Mouse (Mus musculus): ENCODE measurements around the gene Eps15l1. TPM values are rescaled to one million over a fixed set of nuclear protein-coding genes. Genes with fewer than 3 reads are reported as not detected.

Eps15l1 gene
- polyA plus RNA-seq (2016; fragmentation: Nextera tagmentation; extraction: Ambion mirVana): 73.8 and 74.3 TPM in 2 replicates

DNA sequence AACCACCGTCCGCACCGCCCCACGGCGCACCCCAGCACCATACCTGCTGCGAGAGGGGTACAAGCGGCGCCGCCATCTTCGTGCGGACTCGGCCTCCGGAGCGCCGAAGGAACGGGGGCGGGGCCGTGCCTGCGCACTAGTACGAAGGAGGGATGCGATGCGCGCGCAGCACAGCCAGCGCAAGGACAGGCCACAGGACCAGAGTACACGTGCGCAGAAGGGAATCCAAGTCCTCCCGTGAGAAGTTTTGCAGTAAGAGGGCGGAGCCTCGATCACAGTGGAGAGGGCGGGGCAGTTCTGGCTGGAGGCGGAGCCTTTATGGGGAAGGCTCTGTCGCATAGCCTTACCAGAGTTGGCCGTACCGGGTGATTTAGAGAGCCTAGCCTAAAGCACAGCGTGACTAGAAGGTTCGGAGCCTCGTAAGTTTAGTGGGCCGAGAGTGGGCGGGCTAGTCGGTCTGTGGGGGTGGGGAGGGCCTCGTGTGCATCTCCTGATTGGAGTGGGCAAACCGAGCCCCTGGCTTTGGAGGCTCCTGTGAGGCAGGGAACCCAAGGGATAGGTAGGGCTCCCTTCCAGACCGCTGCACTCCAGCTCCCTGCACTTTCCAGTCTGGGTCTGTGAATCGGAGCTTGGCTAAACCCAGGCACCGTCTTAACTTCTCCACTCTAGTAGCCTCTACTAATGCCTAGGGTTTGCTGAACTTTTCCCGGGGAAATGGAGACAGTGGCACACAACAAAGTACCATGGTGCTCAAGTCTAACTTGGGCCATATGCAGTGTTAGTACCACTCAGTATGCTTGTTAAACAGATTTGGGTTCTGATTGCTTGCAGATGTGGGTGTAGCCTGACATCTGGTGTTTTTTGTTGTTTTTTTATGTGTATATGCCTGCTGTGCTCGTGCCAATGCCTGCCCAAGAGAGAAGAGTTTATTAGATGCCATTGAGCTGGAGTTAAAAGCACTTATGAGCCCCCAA, at the start of gene Eps15l1:
Gene Eps15l1, minus strand, starts transcription at position 99 of the 974 bp plus-strand sequence.
- whole genome bisulfite sequencing: under 1% methylated on average over 48 of the region's 48 CpGs
- H3K4me3 ChIP-seq: peak within 1 kb of the TSS; percentile 93
- H3K27ac ChIP-seq: peak within 1 kb of the TSS; percentile 96
- H3K9me3 ChIP-seq: no peaks in the 10 kb centered on the region
- peak; percentile 99 for DNase-seq (ENCODE audit: low spot score)
- no peaks in the 10 kb centered on the region for H3K27me3 ChIP-seq (ENCODE audit: insufficient read depth, poor library complexity, severe bottlenecking)
- H3K4me1 ChIP-seq (replicated peaks): peaks cover 47% of the 10 kb centered on the region
- peaks cover 19% of the 10 kb centered on the region for H3K36me3 ChIP-seq

DNA sequence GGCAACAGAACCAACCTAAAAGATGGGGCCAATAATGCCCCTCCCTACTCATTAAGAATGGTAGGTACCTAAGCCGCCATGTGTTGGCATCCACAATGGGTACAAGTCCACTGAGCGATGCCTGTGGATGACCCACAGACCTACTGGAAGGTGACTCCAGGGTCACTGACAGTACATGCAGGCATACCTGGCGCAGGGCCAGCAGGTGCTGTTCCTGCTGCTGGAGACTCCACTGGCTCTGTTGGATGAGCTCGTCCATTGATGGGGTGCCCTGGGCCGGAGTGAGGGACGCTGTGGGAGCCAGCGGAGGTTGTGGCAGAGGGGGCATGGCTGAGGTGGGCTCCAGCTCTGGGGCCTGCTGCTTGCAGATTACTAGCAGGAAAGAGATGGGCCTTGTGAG, 49.4 kb upstream of the Eps15l1 start:
- Histone ChIP-seq H3K4me1 (replicated peaks) (peaks cover 14% of the 10 kb centered on the region), H3K27me3 (ENCODE audit: insufficient read depth, poor library complexity, severe bottlenecking) (no peaks in the 10 kb centered on the region), H3K4me3 (no peak overlapping the region), H3K9me3 (no peaks in the 10 kb centered on the region), H3K36me3 (peaks cover 79% of the 10 kb centered on the region), H3K27ac (no peak overlapping the region)
- WGBS: 95% methylated on average over 7 of the region's 7 CpGs
- no peak for DNase-seq (ENCODE audit: low spot score)

DNA sequence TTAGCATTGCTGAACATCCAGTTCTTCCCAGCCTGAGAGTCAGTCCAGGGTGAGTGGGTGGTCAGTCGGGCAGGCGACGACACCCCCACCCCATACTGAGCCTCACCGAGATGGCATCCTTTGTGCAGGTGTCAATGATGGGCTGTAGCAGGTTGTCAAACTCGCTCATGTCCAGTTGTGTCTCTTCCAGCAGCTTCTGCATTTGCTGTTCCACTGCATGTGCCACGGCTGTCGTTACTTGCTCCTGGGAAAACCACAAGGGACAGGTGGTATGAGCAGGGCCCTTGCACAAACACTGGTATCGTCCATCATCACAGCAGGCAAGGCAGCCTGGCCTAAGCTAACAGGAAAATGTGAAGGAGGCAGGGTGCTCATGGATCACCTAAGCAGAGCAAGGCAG, 48.7 kb upstream of the Eps15l1 start:
- peaks cover 13% of the 10 kb centered on the region for H3K4me1 ChIP-seq (replicated peaks)
- peaks cover 86% of the 10 kb centered on the region for H3K36me3 ChIP-seq
- DNase-seq (ENCODE audit: low spot score): no peak
- no peaks in the 10 kb centered on the region for H3K27me3 ChIP-seq (ENCODE audit: insufficient read depth, poor library complexity, severe bottlenecking)
- no peaks in the 10 kb centered on the region for H3K9me3 ChIP-seq
- no peak overlapping the region for H3K27ac ChIP-seq
- no peak overlapping the region for H3K4me3 ChIP-seq
- 90% methylated on average over 8 of the region's 8 CpGs for WGBS

DNA sequence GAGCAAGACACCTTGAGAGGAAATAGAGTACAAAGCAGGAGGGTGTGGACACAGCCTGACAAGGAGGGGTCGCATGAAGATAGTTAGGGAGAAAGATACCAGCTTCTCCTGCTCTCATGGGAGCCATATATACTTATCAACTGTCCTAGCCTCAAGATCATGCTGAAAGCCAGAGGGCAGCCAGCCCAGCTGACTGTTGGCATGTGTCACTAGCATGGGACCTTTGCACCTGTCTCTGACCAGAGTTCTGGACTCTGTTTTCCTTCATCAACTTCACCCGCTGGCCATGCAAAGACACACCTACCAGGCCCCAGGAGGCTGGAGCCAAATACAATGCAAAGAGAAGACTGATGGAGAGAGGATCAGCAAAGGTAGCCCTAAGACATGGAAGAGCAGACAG, 48.0 kb upstream of the Eps15l1 start:
- H3K27me3 ChIP-seq (ENCODE audit: insufficient read depth, poor library complexity, severe bottlenecking): no peaks in the 10 kb centered on the region
- no peaks in the 10 kb centered on the region for H3K9me3 ChIP-seq
- WGBS: 93% methylated on average over 2 of the region's 2 CpGs
- DNase-seq (ENCODE audit: low spot score): no peak
- peaks cover 93% of the 10 kb centered on the region for H3K36me3 ChIP-seq
- peaks cover 10% of the 10 kb centered on the region for H3K4me1 ChIP-seq (replicated peaks)
- no peak overlapping the region for H3K4me3 ChIP-seq
- no peak overlapping the region for H3K27ac ChIP-seq

DNA sequence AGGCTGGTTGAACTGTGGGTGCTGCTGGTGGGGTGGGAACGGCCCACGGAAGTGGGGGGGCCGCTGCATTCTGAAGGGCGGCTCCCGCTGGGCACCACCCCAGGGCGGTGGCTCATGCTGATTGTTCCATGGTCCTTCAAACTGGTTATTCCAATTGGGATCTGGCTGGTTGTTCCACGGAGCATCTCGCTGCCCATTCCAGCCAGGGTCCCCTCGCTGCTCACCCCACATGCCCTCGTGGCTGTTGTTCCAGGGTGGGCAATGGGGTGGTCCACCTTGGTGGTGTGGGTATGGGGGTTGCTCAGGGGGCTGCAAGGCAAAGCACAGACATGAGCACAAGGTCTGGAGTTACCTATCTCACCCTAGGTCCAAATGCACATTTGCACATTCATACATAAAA, 43.0 kb upstream of the Eps15l1 start:
- 97% methylated on average over 10 of the region's 10 CpGs for WGBS
- Histone ChIP-seq H3K4me1 (replicated peaks) (no peaks in the 10 kb centered on the region), H3K36me3 (peaks cover 100% of the 10 kb centered on the region), H3K27me3 (ENCODE audit: insufficient read depth, poor library complexity, severe bottlenecking) (no peaks in the 10 kb centered on the region), H3K9me3 (no peaks in the 10 kb centered on the region), H3K4me3 (no peak overlapping the region), H3K27ac (no peak overlapping the region)
- DNase-seq (ENCODE audit: low spot score): no peak

DNA sequence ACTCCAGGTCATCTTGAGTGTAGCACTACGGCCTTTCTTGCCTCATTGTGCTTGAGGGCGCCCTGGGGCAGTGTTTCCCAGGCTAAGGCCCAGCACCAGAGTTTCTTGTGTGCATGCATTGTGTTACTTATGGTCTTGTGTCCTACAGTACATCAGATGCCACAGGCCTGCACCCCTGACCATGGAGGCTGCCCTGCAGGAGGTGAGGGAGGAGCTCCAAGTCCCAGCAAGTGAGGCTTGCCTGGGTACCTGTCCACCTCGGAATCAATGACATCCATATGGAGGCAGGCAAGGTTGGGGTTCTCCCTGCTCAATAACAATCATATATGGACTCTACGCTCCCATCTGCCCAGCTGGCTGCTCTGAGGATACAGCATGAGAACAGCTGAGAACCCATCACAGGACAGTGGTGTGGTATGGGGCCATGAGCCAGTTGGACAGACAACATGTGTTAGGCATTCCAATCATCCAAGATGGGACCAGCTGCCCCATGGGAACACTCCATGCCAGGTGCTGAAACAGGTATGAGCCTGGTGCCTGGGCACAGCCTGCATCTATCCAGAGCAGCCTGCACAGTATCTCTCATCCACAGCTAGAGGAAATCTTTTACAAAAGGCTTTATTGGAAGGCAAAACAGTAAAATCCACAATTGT, 38.7 kb upstream of the Eps15l1 start:
- no peak overlapping the region for H3K4me3 ChIP-seq
- no peaks in the 10 kb centered on the region for H3K27me3 ChIP-seq (ENCODE audit: insufficient read depth, poor library complexity, severe bottlenecking)
- WGBS: 93% methylated on average over 4 of the region's 4 CpGs
- H3K27ac ChIP-seq: no peak overlapping the region
- H3K9me3 ChIP-seq: no peaks in the 10 kb centered on the region
- no peak for DNase-seq (ENCODE audit: low spot score)
- no peaks in the 10 kb centered on the region for H3K4me1 ChIP-seq (replicated peaks)
- peaks cover 87% of the 10 kb centered on the region for H3K36me3 ChIP-seq

DNA sequence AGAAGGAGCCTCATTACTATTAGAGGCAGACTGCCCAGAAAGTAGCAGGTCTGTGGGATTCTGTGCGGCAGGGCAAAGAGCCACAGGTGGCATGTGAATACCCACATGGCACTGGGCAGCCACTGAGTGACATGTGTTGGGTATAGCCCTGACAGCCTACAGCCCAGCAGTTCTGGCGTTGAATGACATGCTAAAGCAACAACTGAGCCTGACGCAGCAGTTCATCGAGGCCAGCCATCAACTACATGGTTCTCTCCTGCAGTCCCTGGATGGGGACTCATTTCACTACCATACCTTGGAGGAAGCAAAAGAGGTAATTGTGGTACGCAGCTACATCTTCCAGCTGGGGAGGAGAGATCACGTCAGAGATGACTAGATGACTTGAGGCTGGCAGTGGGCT, 37.2 kb upstream of the Eps15l1 start:
- Histone ChIP-seq H3K36me3 (peaks cover 87% of the 10 kb centered on the region), H3K27me3 (ENCODE audit: insufficient read depth, poor library complexity, severe bottlenecking) (no peaks in the 10 kb centered on the region)
- 88% methylated on average over 6 of the region's 6 CpGs for WGBS

DNA sequence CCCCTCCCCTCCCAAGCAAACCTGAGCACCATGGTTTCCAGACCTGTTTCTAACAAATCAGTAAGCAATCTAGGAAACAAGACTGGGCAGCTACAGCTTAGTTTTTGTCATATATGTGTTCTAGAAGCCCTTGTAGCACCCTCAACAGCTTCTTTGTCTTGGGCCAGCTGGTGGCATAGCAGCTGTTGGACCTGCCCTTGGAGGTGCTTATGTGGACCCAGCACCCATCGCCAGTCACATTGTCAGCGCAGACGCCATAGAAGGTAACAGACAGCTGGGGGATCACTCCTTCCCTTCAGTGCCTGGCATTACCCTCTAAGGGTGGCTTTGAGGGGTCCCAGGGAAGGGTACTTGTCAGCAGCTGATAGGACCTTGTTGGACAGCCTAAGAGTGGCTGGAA, 36.5 kb upstream of the Eps15l1 start:
- Histone ChIP-seq H3K27me3 (ENCODE audit: insufficient read depth, poor library complexity, severe bottlenecking) (no peaks in the 10 kb centered on the region), H3K4me3 (no peak overlapping the region), H3K27ac (no peak overlapping the region), H3K4me1 (replicated peaks) (no peaks in the 10 kb centered on the region), H3K36me3 (peaks cover 87% of the 10 kb centered on the region), H3K9me3 (peaks cover 6% of the 10 kb centered on the region; the same call in 1 of the 2 replicates)
- DNase-seq (ENCODE audit: low spot score): no peak
- 89% methylated on average over 3 of the region's 3 CpGs for WGBS

More for the DNA sequence above, 37.2 kb upstream of the Eps15l1 start:
- Histone ChIP-seq H3K9me3 (peaks cover 6% of the 10 kb centered on the region; the same call in 1 of the 2 replicates), H3K4me3 (no peak overlapping the region), H3K27ac (no peak overlapping the region), H3K4me1 (replicated peaks) (no peaks in the 10 kb centered on the region)
- no peak for DNase-seq (ENCODE audit: low spot score)

DNA sequence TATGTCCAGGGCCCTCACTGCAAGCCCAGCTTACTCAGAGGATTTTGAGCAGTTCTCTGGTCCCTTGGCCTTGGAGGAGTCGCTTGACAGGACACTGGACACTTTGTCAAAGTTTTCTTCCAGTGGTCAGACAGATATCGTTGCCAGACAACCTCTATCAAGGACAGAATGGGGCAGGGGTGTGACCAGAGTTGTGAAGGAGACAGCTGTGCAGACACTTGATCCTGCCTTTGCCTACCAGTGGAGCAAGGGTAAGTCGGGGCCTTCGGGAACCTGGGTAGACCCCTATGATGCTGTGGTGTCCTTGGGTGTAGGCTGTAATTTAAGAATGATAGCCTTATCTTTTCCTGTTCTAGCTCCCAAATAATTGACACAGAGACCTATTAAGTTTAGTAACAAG, 34.1 kb upstream of the Eps15l1 start:
- WGBS: 90% methylated on average over 4 of the region's 4 CpGs

DNA sequence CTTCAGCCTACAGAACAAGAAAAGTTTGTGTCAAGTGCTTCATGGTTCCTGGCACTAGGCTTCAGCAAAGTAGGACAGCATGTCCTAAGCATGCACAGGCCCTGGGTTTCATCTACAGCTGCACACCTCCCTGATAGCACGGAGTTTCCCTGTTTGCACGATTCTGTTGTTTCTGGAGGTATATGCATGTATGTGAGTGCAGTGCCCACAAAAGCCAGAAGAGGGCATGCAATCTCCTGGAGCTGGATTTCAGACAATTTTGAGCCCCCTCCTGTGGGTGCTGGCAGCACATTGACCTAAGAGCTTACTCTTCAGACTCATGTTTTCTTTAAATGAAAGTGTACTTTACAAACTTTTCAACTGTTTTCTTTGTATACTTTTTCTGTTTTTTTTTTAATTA, 32.6 kb upstream of the Eps15l1 start:
- no peak for DNase-seq (ENCODE audit: low spot score)
- no peaks in the 10 kb centered on the region for H3K27me3 ChIP-seq (ENCODE audit: insufficient read depth, poor library complexity, severe bottlenecking)
- H3K27ac ChIP-seq: no peak overlapping the region
- H3K36me3 ChIP-seq: peaks cover 84% of the 10 kb centered on the region
- H3K4me3 ChIP-seq: no peak overlapping the region
- H3K9me3 ChIP-seq: peaks cover 6% of the 10 kb centered on the region; the same call in 1 of the 2 replicates
- 95% methylated on average over 2 of the region's 2 CpGs for WGBS
- no peaks in the 10 kb centered on the region for H3K4me1 ChIP-seq (replicated peaks)

More for the DNA sequence above, 34.1 kb upstream of the Eps15l1 start:
- Histone ChIP-seq H3K4me1 (replicated peaks) (no peaks in the 10 kb centered on the region), H3K9me3 (peaks cover 6% of the 10 kb centered on the region; the same call in 1 of the 2 replicates), H3K27me3 (ENCODE audit: insufficient read depth, poor library complexity, severe bottlenecking) (no peaks in the 10 kb centered on the region), H3K36me3 (peaks cover 84% of the 10 kb centered on the region), H3K4me3 (no peak overlapping the region), H3K27ac (no peak overlapping the region)
- no peak for DNase-seq (ENCODE audit: low spot score)

DNA sequence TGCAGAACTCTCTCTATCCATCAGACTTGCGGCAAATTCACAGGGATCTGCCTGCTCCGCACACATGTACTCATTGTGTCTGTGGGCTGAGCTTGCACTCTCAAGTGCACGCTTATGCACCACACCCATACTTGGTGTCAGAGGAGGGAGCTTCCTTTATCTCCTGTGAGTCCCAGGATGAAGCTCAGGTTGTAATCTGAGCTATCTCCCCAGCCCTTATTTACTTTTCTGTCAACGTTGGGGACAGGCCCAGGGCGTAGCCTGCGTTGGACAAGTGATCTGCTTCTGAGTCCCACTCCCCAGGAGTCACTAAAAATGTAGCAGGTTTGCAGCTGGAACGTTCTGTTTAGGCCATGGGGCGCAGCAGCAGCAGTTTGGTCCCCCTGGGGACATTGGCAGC, 30.3 kb upstream of the Eps15l1 start:
- Histone ChIP-seq H3K27ac (no peak overlapping the region), H3K27me3 (ENCODE audit: insufficient read depth, poor library complexity, severe bottlenecking) (no peaks in the 10 kb centered on the region), H3K9me3 (peaks cover 6% of the 10 kb centered on the region; the same call in 1 of the 2 replicates), H3K36me3 (peaks cover 88% of the 10 kb centered on the region), H3K4me1 (replicated peaks) (no peaks in the 10 kb centered on the region), H3K4me3 (no peak overlapping the region)
- no peak for DNase-seq (ENCODE audit: low spot score)
- 86% methylated on average over 8 of the region's 8 CpGs for WGBS

DNA sequence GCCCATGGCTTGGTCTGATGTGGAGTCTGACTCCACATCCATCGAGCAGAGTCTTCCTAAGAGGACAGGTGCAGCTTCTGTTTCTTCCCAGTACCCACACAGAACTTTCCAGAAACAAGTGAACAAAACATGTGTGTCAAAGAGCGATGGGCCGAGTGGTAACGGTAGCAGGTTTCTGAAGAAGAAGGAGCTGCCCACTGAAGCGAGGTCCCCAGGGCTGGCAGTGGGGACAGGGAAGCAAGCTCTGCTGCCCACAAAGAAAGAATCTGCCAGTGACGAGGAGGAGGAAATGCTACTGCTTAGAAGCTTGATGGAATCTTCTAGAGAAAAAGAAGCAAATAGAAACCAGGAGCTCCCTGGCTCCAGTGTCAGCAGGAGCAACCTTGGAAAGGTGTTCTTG, 23.8 kb upstream of the Eps15l1 start:
- Histone ChIP-seq H3K4me1 (replicated peaks) (peaks cover 12% of the 10 kb centered on the region; the same call in 1 of the 2 replicates), H3K36me3 (peaks cover 33% of the 10 kb centered on the region), H3K9me3 (no peaks in the 10 kb centered on the region), H3K4me3 (no peak overlapping the region), H3K27me3 (ENCODE audit: insufficient read depth, poor library complexity, severe bottlenecking) (no peaks in the 10 kb centered on the region), H3K27ac (no peak overlapping the region)
- WGBS: 92% methylated on average over 6 of the region's 6 CpGs
- DNase-seq (ENCODE audit: low spot score): no peak

DNA sequence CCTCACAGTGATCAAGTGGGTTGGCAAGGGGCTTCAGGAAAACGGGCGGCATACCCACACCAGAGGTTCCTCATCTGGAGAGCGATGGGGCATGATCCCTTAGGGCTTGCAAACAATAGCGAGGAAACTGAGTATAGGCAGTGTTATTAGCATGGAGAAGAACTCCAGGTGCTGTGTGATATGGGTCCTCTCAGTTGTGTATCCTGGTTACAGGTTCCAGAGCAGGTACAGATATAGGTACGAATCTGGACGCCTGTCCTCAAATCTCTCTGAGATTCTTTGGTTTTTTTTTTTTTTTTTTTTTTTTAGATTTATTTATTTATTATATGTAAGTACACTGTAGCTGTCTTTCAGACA, 22.7 kb upstream of the Eps15l1 start:
- peak overlapping the region; percentile 91 for H3K27ac ChIP-seq

More for the DNA sequence above, 22.7 kb upstream of the Eps15l1 start:
- DNase-seq (ENCODE audit: low spot score): no peak
- H3K9me3 ChIP-seq: no peaks in the 10 kb centered on the region
- peaks cover 22% of the 10 kb centered on the region for H3K36me3 ChIP-seq
- WGBS: 43% methylated on average over 6 of the region's 6 CpGs
- H3K4me3 ChIP-seq: peak overlapping the region; percentile 57
- H3K27me3 ChIP-seq (ENCODE audit: insufficient read depth, poor library complexity, severe bottlenecking): no peaks in the 10 kb centered on the region
- peaks cover 12% of the 10 kb centered on the region; the same call in 1 of the 2 replicates for H3K4me1 ChIP-seq (replicated peaks)
